Mouse (Mus musculus): ENCODE measurements around the gene Bdp1. TPM values are rescaled to one million over a fixed set of nuclear protein-coding genes. Genes with fewer than 3 reads are reported as not detected.

Gene Bdp1
- 17.7 and 27.7 TPM in 2 replicates for polyA plus RNA-seq (2011; ENCODE audit: insufficient read depth, insufficient read length, low replicate concordance, missing spikeins)

DNA sequence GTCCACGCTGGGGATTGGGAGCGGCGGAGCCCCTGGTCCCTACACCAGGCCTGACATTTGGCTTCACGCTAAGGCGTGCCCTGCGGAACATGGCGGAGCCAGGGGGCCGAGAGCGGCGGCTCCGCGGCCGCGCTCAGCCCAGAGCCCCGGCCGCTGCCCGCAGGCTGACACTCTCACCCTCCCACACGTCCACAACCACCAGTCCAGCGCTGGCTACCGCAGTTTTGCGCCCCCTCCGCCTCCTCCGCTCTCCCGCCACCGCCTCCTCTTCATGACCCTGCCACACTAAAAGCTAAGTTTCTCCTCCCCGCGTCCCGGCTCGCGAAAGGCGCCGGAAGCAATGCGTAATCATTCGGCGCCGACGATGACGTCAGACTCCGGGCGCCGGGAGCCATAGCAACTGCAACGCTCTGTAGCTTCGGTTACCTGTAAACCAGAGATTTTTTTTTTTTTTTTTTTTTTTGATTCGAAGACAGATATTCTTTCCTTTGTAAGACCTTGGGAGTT is at the start of gene Bdp1:
Bdp1 (minus strand) TSS at position 323 of the 507 bp plus-strand sequence.
- peaks cover 1% of the 10 kb centered on the region; the same call in 1 of the 2 replicates for H3K4me1 ChIP-seq (ENCODE audit: control insufficient read depth, insufficient read depth, low read length)

DNA sequence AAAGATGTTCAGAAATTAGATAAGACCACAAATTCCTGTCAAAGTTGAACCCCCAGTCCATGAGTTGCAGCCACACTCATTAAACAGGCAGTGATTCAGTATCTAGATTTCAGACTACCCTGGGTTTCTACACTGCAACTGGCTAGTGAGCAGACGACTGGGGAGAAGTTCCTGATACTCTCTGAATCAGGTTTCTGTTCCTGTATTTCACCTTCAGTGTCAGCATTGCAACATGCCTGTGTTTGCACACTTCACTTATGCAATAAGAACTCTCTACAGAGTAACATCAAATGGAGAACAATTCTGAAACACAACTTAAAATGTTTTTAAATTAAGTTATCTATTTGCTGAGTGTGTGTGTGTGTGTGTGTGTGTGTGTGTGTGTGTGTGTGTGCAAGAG is 48.8 kb upstream of the Bdp1 start:
- Histone ChIP-seq H3K27ac (ENCODE audit: control insufficient read depth, insufficient read depth, low read depth, low read length, poor library complexity) (no peak overlapping the region; the same call in 1 of the 2 replicates), H3K4me3 (replicated peaks; ENCODE audit: control insufficient read depth, low read depth, low read length) (no peak overlapping the region), H3K4me1 (ENCODE audit: control insufficient read depth, insufficient read depth, low read length) (peaks cover 3% of the 10 kb centered on the region; the same call in 1 of the 2 replicates)
- TF ChIP-seq POLR2A (IDR thresholded peaks at IDR 0.05; ENCODE audit: borderline replicate concordance, control insufficient read depth, low read depth, low read length): no peak
- TF ChIP-seq CTCF (IDR thresholded peaks at IDR 0.05; ENCODE audit: control insufficient read depth, insufficient read depth, low read length): no peak
- 15% methylated on average over 1 of the region's 1 CpGs for WGBS

More for the DNA sequence above, at the start of gene Bdp1:
- WGBS: under 1% methylated on average over 44 of the region's 44 CpGs
- TF ChIP-seq CTCF (IDR thresholded peaks at IDR 0.05; ENCODE audit: control insufficient read depth, insufficient read depth, low read length): no peak
- TF ChIP-seq POLR2A (IDR thresholded peaks at IDR 0.05; ENCODE audit: borderline replicate concordance, control insufficient read depth, low read depth, low read length): peak; percentile 69; the same call in 1 of the 2 replicates
- H3K27ac ChIP-seq (ENCODE audit: control insufficient read depth, insufficient read depth, low read depth, low read length, poor library complexity): peak within 1 kb of the TSS; percentile 86
- peak within 1 kb of the TSS; percentile 94 for H3K4me3 ChIP-seq (replicated peaks; ENCODE audit: control insufficient read depth, low read depth, low read length)

- no peak overlapping the region for H3K4me3 ChIP-seq (replicated peaks; ENCODE audit: control insufficient read depth, low read depth, low read length)
- TF ChIP-seq POLR2A (IDR thresholded peaks at IDR 0.05; ENCODE audit: borderline replicate concordance, control insufficient read depth, low read depth, low read length) (no peak), CTCF (IDR thresholded peaks at IDR 0.05; ENCODE audit: control insufficient read depth, insufficient read depth, low read length) (no peak)
- 48% methylated on average over 8 of the region's 8 CpGs for WGBS
- no peaks in the 10 kb centered on the region; the same call in 1 of the 2 replicates for H3K4me1 ChIP-seq (ENCODE audit: control insufficient read depth, insufficient read depth, low read length)
- peak overlapping the region; percentile 65; the same call in 1 of the 2 replicates for H3K27ac ChIP-seq (ENCODE audit: control insufficient read depth, insufficient read depth, low read depth, low read length, poor library complexity)
Observed at GRCm38 (mm10) chr13:100141646-100142314, 37.9 kb upstream of the Bdp1 start.

DNA sequence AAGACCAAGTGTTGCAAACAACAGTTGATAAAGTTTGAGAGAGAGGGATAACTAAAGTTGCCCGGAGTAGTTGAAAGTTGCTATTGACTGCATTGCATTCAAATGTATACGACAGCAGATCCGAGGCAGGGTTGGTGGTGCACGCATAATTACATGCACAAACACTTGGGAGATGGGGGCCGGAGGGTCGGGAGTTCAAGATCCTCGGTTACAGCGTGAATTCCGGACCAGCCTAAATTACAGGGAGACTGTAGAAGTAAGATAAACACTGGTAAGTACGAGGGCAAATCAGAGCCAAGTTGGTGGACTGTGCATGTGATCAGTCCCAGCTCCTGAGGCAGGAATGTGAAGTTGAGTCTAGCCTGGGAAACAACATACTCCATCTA is 21.4 kb upstream of the Bdp1 start:
- WGBS: 2% methylated on average over 10 of the region's 10 CpGs
- Histone ChIP-seq H3K4me1 (ENCODE audit: control insufficient read depth, insufficient read depth, low read length) (peaks cover 1% of the 10 kb centered on the region; the same call in 1 of the 2 replicates), H3K4me3 (replicated peaks; ENCODE audit: control insufficient read depth, low read depth, low read length) (peak overlapping the region; percentile 100), H3K27ac (ENCODE audit: control insufficient read depth, insufficient read depth, low read depth, low read length, poor library complexity) (no peak overlapping the region; the same call in 1 of the 2 replicates)
- TF ChIP-seq CTCF (IDR thresholded peaks at IDR 0.05; ENCODE audit: control insufficient read depth, insufficient read depth, low read length) (no peak), POLR2A (IDR thresholded peaks at IDR 0.05; ENCODE audit: borderline replicate concordance, control insufficient read depth, low read depth, low read length) (no peak)

- 4% methylated on average over 42 of the region's 42 CpGs for WGBS
- Histone ChIP-seq H3K27ac (ENCODE audit: control insufficient read depth, insufficient read depth, low read depth, low read length, poor library complexity) (peak within 1 kb of the TSS; percentile 61), H3K4me3 (replicated peaks; ENCODE audit: control insufficient read depth, low read depth, low read length) (peak within 1 kb of the TSS; percentile 100), H3K4me1 (ENCODE audit: control insufficient read depth, insufficient read depth, low read length) (peaks cover 1% of the 10 kb centered on the region; the same call in 1 of the 2 replicates)
- TF ChIP-seq POLR2A (IDR thresholded peaks at IDR 0.05; ENCODE audit: borderline replicate concordance, control insufficient read depth, low read depth, low read length) (peak; percentile 76; the same call in 1 of the 2 replicates), CTCF (IDR thresholded peaks at IDR 0.05; ENCODE audit: control insufficient read depth, insufficient read depth, low read length) (no peak)
Observed at GRCm38 (mm10) chr13:100124423-100125257, 20.8 kb upstream of the Bdp1 start, which contains the start of gene Smn1. Gene Smn1, plus strand, starts transcription at chr13:100124852.

- TF ChIP-seq POLR2A (IDR thresholded peaks at IDR 0.05; ENCODE audit: borderline replicate concordance, control insufficient read depth, low read depth, low read length) (no peak), CTCF (IDR thresholded peaks at IDR 0.05; ENCODE audit: control insufficient read depth, insufficient read depth, low read length) (no peak)
- H3K4me3 ChIP-seq (replicated peaks; ENCODE audit: control insufficient read depth, low read depth, low read length): no peak overlapping the region
- H3K27ac ChIP-seq (ENCODE audit: control insufficient read depth, insufficient read depth, low read depth, low read length, poor library complexity): no peak overlapping the region
- peaks cover 1% of the 10 kb centered on the region; the same call in 1 of the 2 replicates for H3K4me1 ChIP-seq (ENCODE audit: control insufficient read depth, insufficient read depth, low read length)
- WGBS: 91% methylated on average over 3 of the region's 3 CpGs
Observed at GRCm38 (mm10) chr13:100123970-100124369, 20.1 kb upstream of the Bdp1 start.

- H3K27ac ChIP-seq (ENCODE audit: control insufficient read depth, insufficient read depth, low read depth, low read length, poor library complexity): no peak overlapping the region
- H3K4me3 ChIP-seq (replicated peaks; ENCODE audit: control insufficient read depth, low read depth, low read length): no peak overlapping the region
- H3K4me1 ChIP-seq (ENCODE audit: control insufficient read depth, insufficient read depth, low read length): no peaks in the 10 kb centered on the region
- TF ChIP-seq POLR2A (IDR thresholded peaks at IDR 0.05; ENCODE audit: borderline replicate concordance, control insufficient read depth, low read depth, low read length) (no peak), CTCF (IDR thresholded peaks at IDR 0.05; ENCODE audit: control insufficient read depth, insufficient read depth, low read length) (no peak)
- 54% methylated on average over 5 of the region's 5 CpGs for WGBS
Observed at GRCm38 (mm10) chr13:100112218-100112972, 8.5 kb upstream of the Bdp1 start.
